Mouse (Mus musculus) cerebellum, postnatal 25 days (tissue): ENCODE measurements at regions not wholly inside any gene's neighbourhood (a gene's known extent, or its start where the extent isn't known, plus 50 kb on each side); places are given as distances from the start of the nearest gene placed in this dataset.

Source experiments
- DNase-seq, 2 experiments: peaks; one replicate each; pipeline ENCODE4 v3.0.0; 2021; ENCODE audit warnings: mixed read lengths in 2 of 2

GRCm38 (mm10) chr14:68224152-68224551, 1069.9 kb downstream of the Synb start:
- DNase-seq = no peak

- peak; percentile 76 to 82 for DNase-seq
Observed at GRCm38 (mm10) chr14:68219025-68219595, 1075.0 kb downstream of the Synb start.

GRCm38 (mm10) chr14:68218471-68218870, 1075.6 kb downstream of the Synb start:
- DNase-seq = peak; percentile 46 to 54

- no peak for DNase-seq
Observed at GRCm38 (mm10) chr14:68217986-68218385, 1076.1 kb downstream of the Synb start.

DNA sequence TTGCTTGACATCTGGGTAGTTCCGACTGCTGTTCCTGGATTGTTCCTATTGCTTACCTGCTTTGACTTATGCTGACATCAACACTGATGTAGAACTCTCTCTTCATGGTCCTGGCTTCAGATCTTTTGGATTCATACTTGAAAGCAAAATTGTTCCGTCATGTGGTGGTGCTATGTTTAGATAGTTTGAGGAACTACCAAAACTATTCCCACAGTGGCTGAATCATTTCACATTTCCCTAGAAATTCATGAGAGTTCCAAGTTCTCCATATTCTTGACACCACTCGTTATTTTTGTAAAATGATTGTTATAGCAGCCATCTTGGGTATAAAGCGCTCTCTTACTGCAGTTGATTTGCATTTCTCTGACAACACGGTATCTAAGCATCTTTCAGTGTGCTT, 1080.2 kb downstream of the Synb start:
- DNase-seq = no peak

DNA sequence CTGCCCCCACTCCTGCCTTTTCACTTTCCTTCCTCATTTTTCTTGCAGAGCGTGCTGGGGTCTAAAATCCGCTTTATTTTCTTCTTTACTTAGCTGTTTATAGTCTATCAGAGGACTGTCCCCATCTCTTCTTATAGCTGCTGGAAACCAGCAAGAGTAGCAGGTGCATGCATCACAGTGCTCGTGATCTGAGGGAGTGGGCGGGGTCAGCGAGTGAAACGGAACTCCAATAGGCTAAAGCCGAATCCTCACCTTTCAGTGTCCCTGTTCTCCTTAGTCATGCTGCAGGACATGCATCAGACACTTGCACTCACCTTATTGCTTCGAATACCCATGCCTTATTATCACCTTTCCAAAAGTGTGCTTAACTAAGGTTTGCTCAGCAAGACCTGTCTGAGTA, 1095.3 kb downstream of the Synb start:
- DNase-seq = peak; percentile 25 to 60

- peak in 1 of 2 experiments; percentile 15 for DNase-seq
Observed at GRCm38 (mm10) chr14:68197470-68197800, 1096.7 kb downstream of the Synb start.

DNA sequence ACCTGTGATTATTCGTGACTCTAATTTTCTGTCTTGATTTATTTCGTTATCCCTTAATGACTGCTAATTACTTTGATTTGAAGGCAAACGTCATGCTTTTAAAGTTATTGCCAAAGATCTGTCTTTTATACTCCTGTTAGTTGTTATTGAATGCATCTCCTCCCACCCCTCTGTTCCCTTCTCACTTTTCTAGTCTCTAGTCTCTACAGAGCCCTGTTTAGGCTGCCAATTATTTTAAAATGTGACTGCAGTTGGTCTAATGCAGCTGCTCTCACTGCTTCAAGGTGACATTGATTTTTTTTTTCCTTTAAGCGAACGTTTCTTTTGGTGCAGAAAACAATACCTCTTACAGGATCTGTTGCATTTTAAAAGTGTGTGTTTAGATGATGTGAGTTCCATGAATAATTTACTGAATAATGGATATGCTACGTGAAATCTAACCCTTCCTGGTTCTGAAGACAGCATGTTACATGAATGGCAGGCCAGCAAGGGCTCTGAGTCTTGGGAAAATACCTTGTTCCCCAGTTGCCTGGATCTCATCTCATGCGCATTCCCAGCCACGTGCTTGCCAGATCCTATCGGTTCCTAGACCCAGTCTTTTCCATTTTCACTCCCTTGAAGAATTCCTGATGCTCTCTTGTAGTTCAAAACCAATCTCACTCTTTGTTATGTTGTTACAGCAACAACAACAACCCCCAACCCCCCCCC, 1097.2 kb downstream of the Synb start:
- DNase-seq = no peak

GRCm38 (mm10) chr14:68196201-68196600, 1097.9 kb downstream of the Synb start:
- DNase-seq = no peak

DNA sequence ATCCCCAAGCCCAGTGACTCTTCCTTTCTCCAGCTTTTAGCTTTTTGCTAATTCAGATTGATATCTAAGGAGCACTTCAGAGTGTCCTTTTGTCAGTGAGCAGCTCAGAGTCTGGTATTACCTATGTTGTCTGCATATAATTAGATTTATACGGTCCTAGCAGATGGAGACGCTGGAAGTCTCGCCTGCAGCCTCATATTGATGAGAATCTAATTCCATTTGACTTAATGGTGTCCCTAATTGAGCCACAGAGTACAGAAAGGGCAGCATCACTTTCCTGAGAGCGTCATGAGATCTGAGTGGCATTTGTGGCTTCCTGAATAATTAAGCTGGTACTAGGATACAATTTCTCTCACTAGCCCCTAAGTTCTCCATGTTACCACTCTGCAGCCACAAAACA, 1104.2 kb downstream of the Synb start:
- DNase-seq = no peak

DNA sequence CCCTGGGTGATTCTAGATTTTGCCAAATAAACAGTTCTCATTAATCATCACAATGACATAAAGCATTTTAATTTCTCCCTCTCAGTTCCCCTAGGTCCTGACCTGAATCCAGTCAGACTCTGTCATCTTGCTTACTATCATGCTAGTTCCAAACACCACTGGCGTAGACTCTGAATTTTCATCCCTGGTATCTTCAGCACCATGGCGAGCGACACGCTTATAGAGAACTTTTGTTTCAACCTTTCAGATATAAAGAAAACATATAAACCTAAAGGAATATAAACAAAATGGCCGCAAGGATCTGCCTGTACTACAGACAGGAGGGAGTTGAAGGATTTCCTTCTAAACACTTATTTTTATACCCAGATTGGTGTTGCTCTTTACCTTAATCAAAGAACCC, 1105.8 kb downstream of the Synb start:
- no peak for DNase-seq

DNA sequence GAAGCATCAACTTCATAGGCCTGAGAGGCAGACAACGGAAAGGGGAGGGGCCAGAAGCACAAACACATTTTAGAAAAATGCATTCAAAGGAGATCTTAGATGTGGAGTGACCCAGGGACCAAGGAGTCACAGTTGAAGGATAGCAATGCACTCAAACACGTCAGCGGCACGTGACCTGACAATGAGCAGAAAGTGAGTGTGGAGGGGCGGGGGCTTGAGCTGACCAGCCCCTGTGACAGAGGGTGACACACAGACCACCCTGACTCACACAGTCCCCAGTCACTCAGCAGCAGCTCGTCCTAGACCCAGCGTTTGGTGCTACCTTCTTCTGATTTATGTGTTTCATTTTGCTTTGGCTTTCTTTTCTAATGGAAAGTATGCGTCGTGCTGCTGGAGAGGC, 1111.5 kb downstream of the Synb start:
- DNase-seq = no peak

DNA sequence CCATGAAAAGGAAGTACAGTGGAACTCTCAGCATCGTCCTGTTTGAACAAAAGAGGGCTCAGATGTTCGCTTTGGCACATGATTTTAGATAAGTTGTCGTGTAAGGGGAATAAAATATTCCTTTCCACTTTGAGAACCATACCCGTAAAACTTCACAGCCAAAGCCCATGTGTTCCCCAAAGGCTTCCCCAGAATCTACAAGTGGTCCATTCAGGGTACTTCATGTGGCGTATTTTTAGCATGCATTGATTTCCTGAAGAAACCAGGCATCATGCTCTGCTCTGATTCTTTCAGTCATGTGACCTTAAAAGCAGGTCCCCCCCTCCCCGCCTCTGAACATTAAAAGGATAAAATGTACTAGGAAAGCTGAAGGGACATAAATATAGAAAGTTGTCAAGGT, 1112.9 kb downstream of the Synb start:
- no peak for DNase-seq
